Mouse (Mus musculus) heart, postnatal 36 days (tissue): Measurements from ENCODE around the gene Tigd3. TPM values are rescaled to one million over a fixed set of nuclear protein-coding genes. Genes with fewer than 3 reads are reported as not detected.

Experiments
- DNase-seq, 2 experiments: peaks; one replicate each; pipeline ENCODE4 v3.0.0; 2021 to 2022
- intact Hi-C: fragments of 180-260 bp; cut with DNase I; formaldehyde crosslinking; loops from one replicate; pipeline ENCODE4 v1.15.1; 2025
- total RNA-seq, 2 experiments: library from RNA; stranded (reverse); gene quantifications; 2 replicates each; pipeline ENCODE4 v1.2.3; 2021

Gene Tigd3
- total RNA-seq, 2 experiments from 2014 or later = 0.57 to 0.64 TPM

GRCm38 (mm10) chr19:5879735-5880134 lies 14.2 kb downstream of the Tigd3 start:
- intact Hi-C loops = no loop called here
- no peak for DNase-seq

GRCm38 (mm10) chr19:5878916-5879315 lies 15.0 kb downstream of the Tigd3 start:
- DNase-seq = no peak
- intact Hi-C loops = loop anchor here (1.0 kb wide), 2 partner anchors 28 to 86 kb away; no protein-coding TSS in a partner anchor

- intact Hi-C loops = loop anchor here (1.0 kb wide), 2 partner anchors 27 to 85 kb away; no protein-coding TSS in a partner anchor
- peak in 1 of 2 experiments; percentile 25 for DNase-seq
Measured at GRCm38 (mm10) chr19:5878362-5878722, 15.6 kb downstream of the Tigd3 start.

- DNase-seq = peak; percentile 70 to 74
- intact Hi-C loops = loop anchor here (1.0 to 2.0 kb wide), 3 partner anchors 26 to 91 kb away; no protein-coding TSS in a partner anchor
Measured at GRCm38 (mm10) chr19:5877618-5878361, 16.2 kb downstream of the Tigd3 start, which contains the start of gene Slc25a45. Gene Slc25a45, plus strand, starts transcription at chr19:5877808.

- peak; percentile 93 to 94 for DNase-seq
- intact Hi-C loops = no loop called here
Measured at GRCm38 (mm10) chr19:5874969-5875480, 18.9 kb downstream of the Tigd3 start, which contains the start of gene Frmd8. Gene Frmd8, minus strand, starts transcription at chr19:5875274.

GRCm38 (mm10) chr19:5874391-5874968 lies 19.5 kb downstream of the Tigd3 start:
- DNase-seq = no peak
- intact Hi-C loops = no loop called here

GRCm38 (mm10) chr19:5872931-5873556 lies 20.9 kb downstream of the Tigd3 start:
- DNase-seq = no peak
- intact Hi-C loops = no loop called here

- intact Hi-C loops = no loop called here
- no peak for DNase-seq
Measured at GRCm38 (mm10) chr19:5872528-5872927, 21.4 kb downstream of the Tigd3 start.

GRCm38 (mm10) chr19:5871683-5872082 lies 22.3 kb downstream of the Tigd3 start:
- DNase-seq = no peak
- intact Hi-C loops = no loop called here

GRCm38 (mm10) chr19:5871273-5871672 lies 22.7 kb downstream of the Tigd3 start:
- intact Hi-C loops = no loop called here
- DNase-seq = peak in 1 of 2 experiments; percentile 43

- intact Hi-C loops = no loop called here
- DNase-seq = no peak
Measured at GRCm38 (mm10) chr19:5868096-5868495, 25.9 kb downstream of the Tigd3 start.

GRCm38 (mm10) chr19:5864710-5865398 lies 29.1 kb downstream of the Tigd3 start:
- no peak for DNase-seq
- intact Hi-C loops = loop anchor here (5.0 kb wide), 1 partner anchor 37 kb away; no protein-coding TSS in a partner anchor

GRCm38 (mm10) chr19:5863776-5864175 lies 30.2 kb downstream of the Tigd3 start:
- DNase-seq = no peak
- intact Hi-C loops = loop anchor here (5.0 kb wide), 1 partner anchor 39 kb away; no protein-coding TSS in a partner anchor

- no peak for DNase-seq
- intact Hi-C loops = loop anchor here (5.0 kb wide), 1 partner anchor 40 kb away; no protein-coding TSS in a partner anchor
Measured at GRCm38 (mm10) chr19:5862335-5863085, 31.4 kb downstream of the Tigd3 start.

- intact Hi-C loops = loop anchor here (5.0 kb wide), 1 partner anchor 154 kb away; the partner anchor contains the start of gene Kcnk7
- DNase-seq = no peak
Measured at GRCm38 (mm10) chr19:5856604-5857003, 37.3 kb downstream of the Tigd3 start.

- DNase-seq = no peak
- intact Hi-C loops = no loop called here
Measured at GRCm38 (mm10) chr19:5852035-5852722, 41.8 kb downstream of the Tigd3 start.

- peak; percentile 25 to 49 for DNase-seq
- intact Hi-C loops = loop anchor here (1.0 kb wide), 1 partner anchor 27 kb away; no protein-coding TSS in a partner anchor
Measured at GRCm38 (mm10) chr19:5851481-5851971, 42.4 kb downstream of the Tigd3 start.

GRCm38 (mm10) chr19:5850860-5851259 lies 43.1 kb downstream of the Tigd3 start:
- intact Hi-C loops = loop anchor here (1.0 kb wide), 2 partner anchors 27 to 58 kb away; no protein-coding TSS in a partner anchor
- no peak for DNase-seq
